Mouse (Mus musculus): ENCODE data around the gene Hexim1. TPM values are rescaled to one million over a fixed set of nuclear protein-coding genes. Genes with fewer than 3 reads are reported as not detected.
A peak's percentile ranks its signal among the peaks of the same experiment; 100 is the strongest.

Hexim1 gene
- polyA plus RNA-seq, 1 experiment = 26.4 TPM

DNA sequence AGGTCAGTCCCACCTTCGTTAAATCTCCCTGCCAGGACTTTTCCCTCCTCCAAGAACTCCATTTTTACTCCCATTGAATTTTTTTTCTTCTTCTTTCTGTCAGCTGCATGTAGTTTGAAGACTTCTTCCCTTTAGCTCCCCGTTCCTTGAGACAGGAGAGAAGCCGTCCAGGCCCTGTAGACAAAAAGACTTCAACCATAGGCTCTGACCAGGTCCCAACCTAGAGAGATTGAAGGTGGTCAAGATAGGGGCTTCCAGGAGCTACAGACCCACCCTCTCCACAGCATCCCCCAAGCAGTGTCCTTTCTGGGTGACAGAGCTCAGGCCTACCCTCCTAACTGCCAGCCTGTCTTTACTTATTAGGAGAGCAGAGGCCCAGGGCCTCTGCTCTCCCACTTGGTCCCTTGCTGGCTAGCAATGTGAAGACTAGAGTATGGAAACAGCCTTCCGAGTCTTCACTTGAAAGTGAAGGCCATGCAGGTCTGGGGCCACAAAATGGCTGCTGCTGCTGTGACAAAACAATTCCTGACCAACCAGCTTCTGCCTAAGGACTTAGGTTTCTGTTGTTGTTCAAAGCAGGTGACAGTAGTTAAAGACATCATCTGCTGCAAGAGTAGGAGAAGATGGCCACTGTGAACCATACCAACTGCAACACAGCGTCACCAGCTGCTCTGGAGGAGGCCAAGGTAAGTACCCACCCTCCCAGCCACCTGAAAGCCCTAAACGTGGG lies 17.6 kb downstream of the Hexim1 start:
- Histone ChIP-seq H3K4me3 (ENCODE audit: insufficient read depth, low read depth, low read length) (peak overlapping the region; percentile 36; the same call in 1 of the 2 replicates), H3K27ac (ENCODE audit: insufficient read depth, low read depth, low read length) (peak overlapping the region; percentile 74), H3K36me3 (ENCODE audit: control insufficient read depth, insufficient read depth, low read length) (no peaks in the 10 kb centered on the region), H3K4me1 (ENCODE audit: control insufficient read depth, insufficient read depth, low read length) (peaks cover 12% of the 10 kb centered on the region), H3K27me3 (replicated peaks; ENCODE audit: control insufficient read depth, insufficient read depth, low read length) (no peaks in the 10 kb centered on the region)
- no peak for DNase-seq
- WGBS = 57% methylated on average over 6 of the region's 6 CpGs
- TF ChIP-seq POLR2A (IDR thresholded peaks at IDR 0.05; ENCODE audit: low read depth, low read length) (no peak), CTCF (conservative IDR thresholded peaks at IDR 0.05; ENCODE audit: insufficient read depth, insufficient read length, low read depth, low read length) (no peak)

DNA sequence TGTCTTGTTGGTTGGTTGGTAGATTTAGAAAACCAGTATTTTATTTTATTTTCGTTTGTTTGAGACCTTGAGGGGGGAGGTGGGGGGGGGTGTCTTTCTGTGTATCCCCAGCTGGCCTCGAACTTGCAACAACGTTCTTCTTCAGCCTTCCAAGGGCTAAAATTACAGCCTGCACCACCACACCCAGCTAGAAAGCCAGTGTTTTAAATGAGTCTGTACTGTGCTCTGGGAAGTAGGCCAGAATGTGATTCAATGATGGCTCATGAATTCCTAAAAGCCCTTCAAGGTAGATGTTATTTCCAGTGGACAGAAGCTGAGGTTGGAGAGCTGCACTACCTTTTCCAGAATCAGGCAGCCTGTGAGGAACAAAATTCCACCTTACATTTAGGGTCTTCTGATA lies 18.2 kb downstream of the Hexim1 start:
- Histone ChIP-seq H3K36me3 (ENCODE audit: control insufficient read depth, insufficient read depth, low read length) (no peaks in the 10 kb centered on the region), H3K4me3 (ENCODE audit: insufficient read depth, low read depth, low read length) (no peak overlapping the region), H3K27ac (ENCODE audit: insufficient read depth, low read depth, low read length) (no peak overlapping the region), H3K27me3 (replicated peaks; ENCODE audit: control insufficient read depth, insufficient read depth, low read length) (no peaks in the 10 kb centered on the region), H3K4me1 (ENCODE audit: control insufficient read depth, insufficient read depth, low read length) (peaks cover 12% of the 10 kb centered on the region)
- 54% methylated on average over 3 of the region's 3 CpGs for WGBS
- DNase-seq = peak; percentile 34
- TF ChIP-seq CTCF (conservative IDR thresholded peaks at IDR 0.05; ENCODE audit: insufficient read depth, insufficient read length, low read depth, low read length) = no peak
- no peak for TF ChIP-seq POLR2A (IDR thresholded peaks at IDR 0.05; ENCODE audit: low read depth, low read length)

DNA sequence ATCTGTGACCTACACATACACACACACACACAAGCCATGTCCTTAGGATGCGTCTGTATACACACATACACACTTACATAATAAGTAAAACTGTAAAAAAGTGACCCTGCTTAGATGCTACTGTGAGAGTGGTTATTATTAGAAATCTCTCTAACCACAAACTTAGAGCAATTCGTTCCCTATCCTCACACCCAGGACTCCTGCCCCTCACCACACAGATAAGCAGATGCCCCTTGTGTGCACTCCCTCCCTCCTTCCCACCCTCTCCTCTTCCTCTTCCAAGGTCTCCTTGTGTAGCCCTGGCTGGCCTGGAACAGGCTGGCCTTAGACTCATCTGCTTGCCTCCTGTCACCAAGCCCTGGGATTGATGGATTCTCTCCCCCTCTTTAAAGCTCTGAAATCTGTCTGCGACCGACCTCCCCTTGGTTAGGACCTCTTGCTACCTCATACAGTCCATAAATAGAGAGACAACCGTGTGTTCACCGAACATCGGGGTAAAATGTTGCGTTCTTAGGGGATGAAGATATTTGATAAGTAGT lies 20.1 kb downstream of the Hexim1 start:
- no peak for DNase-seq
- peaks cover 14% of the 10 kb centered on the region for H3K4me1 ChIP-seq (ENCODE audit: control insufficient read depth, insufficient read depth, low read length)
- no peak overlapping the region for H3K27ac ChIP-seq (ENCODE audit: insufficient read depth, low read depth, low read length)
- H3K27me3 ChIP-seq (replicated peaks; ENCODE audit: control insufficient read depth, insufficient read depth, low read length) = no peaks in the 10 kb centered on the region
- no peak for TF ChIP-seq CTCF (conservative IDR thresholded peaks at IDR 0.05; ENCODE audit: insufficient read depth, insufficient read length, low read depth, low read length)
- TF ChIP-seq POLR2A (IDR thresholded peaks at IDR 0.05; ENCODE audit: low read depth, low read length) = no peak
- no peaks in the 10 kb centered on the region for H3K36me3 ChIP-seq (ENCODE audit: control insufficient read depth, insufficient read depth, low read length)
- H3K4me3 ChIP-seq (ENCODE audit: insufficient read depth, low read depth, low read length) = no peak overlapping the region
- 82% methylated on average over 8 of the region's 8 CpGs for WGBS

DNA sequence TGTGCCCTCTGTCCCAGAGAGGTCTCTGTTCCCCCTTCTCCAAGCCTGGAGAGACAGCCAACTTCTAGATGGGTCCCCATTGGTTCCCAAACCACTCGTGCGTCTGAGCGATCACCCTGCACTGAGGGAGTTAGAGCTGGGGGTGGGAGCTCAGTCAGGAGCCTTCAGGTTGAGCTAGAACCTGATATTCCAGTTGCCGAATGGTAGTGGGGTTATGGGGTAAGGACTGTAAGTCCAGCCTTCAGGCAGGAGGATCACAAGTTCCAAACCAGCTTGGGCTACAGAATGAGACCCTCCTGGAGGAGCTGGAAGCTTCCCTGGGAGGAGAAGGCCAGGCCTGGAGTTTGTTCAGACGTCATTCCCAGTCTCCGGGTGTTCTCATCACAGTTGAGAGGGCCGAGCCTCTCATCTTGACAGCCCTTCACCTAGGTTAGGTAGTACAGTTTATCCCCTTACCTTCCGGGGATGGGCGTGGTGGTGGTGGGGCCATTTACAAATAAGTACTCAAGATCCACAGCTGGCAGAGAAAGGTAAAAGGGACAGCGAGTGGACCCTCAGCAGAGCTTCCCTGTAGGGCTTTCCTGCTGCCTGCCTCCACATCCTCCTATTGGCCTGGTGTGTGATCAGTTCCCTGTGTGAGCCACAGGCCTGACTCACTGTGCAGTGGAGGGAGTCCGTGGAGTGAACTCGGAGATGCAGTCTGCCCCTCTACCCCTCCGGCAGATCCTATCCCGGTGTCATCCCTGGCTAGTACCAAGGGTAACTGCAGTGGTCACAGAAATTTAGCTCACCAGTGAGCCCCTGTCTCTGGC lies 24.1 kb downstream of the Hexim1 start:
- TF ChIP-seq POLR2A (IDR thresholded peaks at IDR 0.05; ENCODE audit: low read depth, low read length) (no peak), CTCF (conservative IDR thresholded peaks at IDR 0.05; ENCODE audit: insufficient read depth, insufficient read length, low read depth, low read length) (no peak)
- H3K4me3 ChIP-seq (ENCODE audit: insufficient read depth, low read depth, low read length) = no peak overlapping the region
- H3K27ac ChIP-seq (ENCODE audit: insufficient read depth, low read depth, low read length) = peak overlapping the region; percentile 94; the same call in 1 of the 2 replicates
- no peaks in the 10 kb centered on the region for H3K27me3 ChIP-seq (replicated peaks; ENCODE audit: control insufficient read depth, insufficient read depth, low read length)
- peaks cover 24% of the 10 kb centered on the region for H3K4me1 ChIP-seq (ENCODE audit: control insufficient read depth, insufficient read depth, low read length)
- no peaks in the 10 kb centered on the region for H3K36me3 ChIP-seq (ENCODE audit: control insufficient read depth, insufficient read depth, low read length)
- no peak for DNase-seq
- WGBS = 85% methylated on average over 14 of the region's 14 CpGs

DNA sequence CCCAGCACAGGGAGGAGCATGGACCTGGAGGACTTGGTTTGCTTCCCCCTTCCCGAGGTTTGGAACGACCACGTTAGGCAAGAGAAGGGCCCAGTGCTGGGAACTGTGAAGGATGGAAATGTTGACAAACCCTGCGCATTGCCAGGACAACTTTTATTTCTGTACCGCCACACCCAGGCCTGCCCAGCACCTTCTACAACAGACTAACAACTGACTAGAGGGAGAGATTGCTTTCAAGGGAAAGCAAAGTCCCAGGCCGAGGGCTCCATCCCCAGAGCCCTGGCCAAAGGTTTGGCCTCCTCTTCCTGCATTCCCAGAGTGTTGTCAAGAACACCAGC lies 24.7 kb downstream of the Hexim1 start:
- Histone ChIP-seq H3K27ac (ENCODE audit: insufficient read depth, low read depth, low read length) (peak overlapping the region; percentile 94), H3K4me1 (ENCODE audit: control insufficient read depth, insufficient read depth, low read length) (peaks cover 24% of the 10 kb centered on the region), H3K4me3 (ENCODE audit: insufficient read depth, low read depth, low read length) (no peak overlapping the region), H3K27me3 (replicated peaks; ENCODE audit: control insufficient read depth, insufficient read depth, low read length) (no peaks in the 10 kb centered on the region), H3K36me3 (ENCODE audit: control insufficient read depth, insufficient read depth, low read length) (no peaks in the 10 kb centered on the region)
- TF ChIP-seq POLR2A (IDR thresholded peaks at IDR 0.05; ENCODE audit: low read depth, low read length) (no peak), CTCF (conservative IDR thresholded peaks at IDR 0.05; ENCODE audit: insufficient read depth, insufficient read length, low read depth, low read length) (no peak)
- DNase-seq = no peak
- 26% methylated on average over 6 of the region's 6 CpGs for WGBS

DNA sequence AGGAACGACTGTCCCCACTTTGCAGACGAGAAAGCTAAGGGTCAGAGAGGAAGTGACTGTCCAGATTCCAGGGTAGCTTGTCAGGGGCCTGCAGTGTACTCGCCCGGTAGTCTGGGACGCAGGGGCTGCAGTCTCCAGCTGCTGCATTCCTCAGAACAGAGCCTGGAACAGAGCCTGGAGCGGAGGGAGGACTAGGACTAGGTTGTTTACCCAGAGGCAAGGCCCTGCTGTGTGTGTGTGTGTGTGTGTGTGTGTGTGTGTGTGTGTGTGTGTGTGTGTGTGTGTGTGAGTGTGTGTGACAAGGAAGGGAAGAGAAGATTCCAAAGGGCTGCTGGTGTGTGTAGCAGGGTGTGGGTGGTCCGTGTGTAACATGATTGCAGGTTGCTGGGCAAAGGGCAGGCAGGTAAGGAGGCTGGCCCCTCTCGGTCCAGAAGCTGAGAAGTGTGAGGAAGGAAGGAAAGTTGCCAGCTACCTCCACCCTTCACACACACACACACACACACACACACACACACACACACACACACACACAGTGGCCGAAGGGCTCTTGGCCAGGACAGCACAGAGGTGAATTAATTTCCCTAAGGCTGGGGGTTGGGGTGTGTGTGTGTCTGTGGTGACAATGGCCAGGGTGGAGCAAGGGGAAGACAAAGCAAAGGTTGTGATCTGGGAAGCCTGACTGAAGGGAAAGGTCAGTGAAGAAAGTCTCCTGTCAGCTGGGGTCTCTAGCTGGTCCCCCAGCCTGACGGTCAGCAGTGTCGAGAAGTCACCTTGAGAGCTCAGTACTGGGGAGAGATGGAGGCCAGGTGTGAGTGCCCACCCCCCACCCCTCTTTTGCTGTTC lies 25.3 kb downstream of the Hexim1 start:
- H3K36me3 ChIP-seq (ENCODE audit: control insufficient read depth, insufficient read depth, low read length) = no peaks in the 10 kb centered on the region
- DNase-seq = peak; percentile 86
- peaks cover 24% of the 10 kb centered on the region for H3K4me1 ChIP-seq (ENCODE audit: control insufficient read depth, insufficient read depth, low read length)
- WGBS = 9% methylated on average over 10 of the region's 11 CpGs
- no peak for TF ChIP-seq CTCF (conservative IDR thresholded peaks at IDR 0.05; ENCODE audit: insufficient read depth, insufficient read length, low read depth, low read length)
- TF ChIP-seq POLR2A (IDR thresholded peaks at IDR 0.05; ENCODE audit: low read depth, low read length) = no peak
- no peaks in the 10 kb centered on the region for H3K27me3 ChIP-seq (replicated peaks; ENCODE audit: control insufficient read depth, insufficient read depth, low read length)
- H3K27ac ChIP-seq (ENCODE audit: insufficient read depth, low read depth, low read length) = peak overlapping the region; percentile 94
- H3K4me3 ChIP-seq (ENCODE audit: insufficient read depth, low read depth, low read length) = no peak overlapping the region
